Mouse (Mus musculus) heart, adult 11 months (tissue): ENCODE results near the gene Tbce.
"Not testable (repeated sequence)": the region's sequence is repeated elsewhere in the genome, so short reads cannot be mapped to it uniquely, and the experiment has no call there.

Source experiments
- DNase-seq: peaks from one replicate; pipeline ENCODE4 v3.0.0; 2022

Tbce gene

DNA sequence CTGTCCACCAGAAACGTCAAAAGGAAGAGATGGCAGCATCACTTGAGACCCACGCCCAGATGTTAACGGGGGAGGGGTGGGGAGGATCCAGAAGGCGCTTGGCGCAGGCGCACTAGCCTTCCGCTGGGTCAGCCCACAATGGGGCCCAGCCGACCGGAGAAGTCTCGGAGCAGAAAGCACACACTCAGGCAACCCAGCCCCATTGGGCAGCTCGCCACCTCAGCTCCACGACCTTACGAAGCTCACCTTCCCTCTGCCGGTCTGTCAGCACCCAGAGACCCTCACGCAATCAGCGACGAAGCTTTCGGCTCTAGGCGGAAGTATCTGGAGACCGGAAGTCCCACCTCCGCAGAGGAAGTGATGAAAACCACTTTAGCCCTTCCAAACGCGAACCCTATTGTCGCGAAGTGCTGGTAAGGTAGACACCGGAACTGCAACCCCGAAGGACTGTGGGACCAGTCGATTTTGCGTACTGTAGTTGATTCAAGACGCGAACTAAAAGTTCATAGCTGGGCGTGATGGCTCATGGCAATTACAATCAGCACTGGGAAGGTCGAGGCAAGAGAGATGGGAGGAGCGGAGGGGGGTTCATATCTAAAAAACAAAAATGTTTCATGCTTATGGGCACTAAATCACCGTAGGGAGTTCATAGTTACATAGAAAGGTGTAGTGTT is at the start of gene Tbce:
Gene Tbce (minus strand): TSS at position 347 of the 674 bp plus-strand sequence.
- DNase-seq = peak; percentile 99

DNA sequence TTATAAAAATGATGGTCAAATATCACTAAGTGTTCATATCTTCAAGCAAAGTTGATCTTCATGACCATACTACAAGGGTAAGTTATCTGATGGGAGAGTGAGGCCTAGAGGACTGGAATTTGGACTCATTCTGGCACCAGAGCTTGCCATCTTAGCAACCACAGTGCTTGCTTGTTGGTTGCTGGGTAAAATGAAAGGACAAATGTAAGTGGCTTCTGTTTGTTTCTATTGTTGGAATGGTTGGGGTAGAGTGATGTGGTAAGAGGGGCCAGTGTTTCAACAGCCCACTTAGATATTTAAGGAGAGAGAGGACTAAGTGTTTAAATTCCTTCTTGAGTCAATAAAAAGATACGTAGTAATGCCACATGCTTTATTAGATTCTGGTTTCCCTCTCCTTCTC is 49.2 kb upstream of the Tbce start:
- peak; percentile 88 for DNase-seq

DNA sequence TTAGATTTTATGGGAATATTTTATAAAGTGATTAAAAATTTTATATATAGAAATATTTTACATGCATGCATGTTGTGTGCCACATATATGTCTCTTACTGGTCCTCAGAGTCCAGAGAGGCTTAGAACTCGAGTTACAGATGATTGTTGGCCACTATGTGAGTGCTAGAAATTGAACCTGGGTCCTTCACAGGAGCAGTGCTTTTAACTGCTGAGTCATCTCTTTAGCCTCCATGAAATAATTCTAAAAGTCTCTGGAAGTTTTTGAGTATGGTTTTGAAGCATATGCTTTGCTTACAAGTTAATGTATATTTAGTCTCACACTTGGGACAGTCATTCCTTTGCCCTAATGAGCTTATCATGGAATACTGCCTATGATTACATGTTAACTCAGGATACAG is 35.9 kb upstream of the Tbce start:
- no peak for DNase-seq

DNA sequence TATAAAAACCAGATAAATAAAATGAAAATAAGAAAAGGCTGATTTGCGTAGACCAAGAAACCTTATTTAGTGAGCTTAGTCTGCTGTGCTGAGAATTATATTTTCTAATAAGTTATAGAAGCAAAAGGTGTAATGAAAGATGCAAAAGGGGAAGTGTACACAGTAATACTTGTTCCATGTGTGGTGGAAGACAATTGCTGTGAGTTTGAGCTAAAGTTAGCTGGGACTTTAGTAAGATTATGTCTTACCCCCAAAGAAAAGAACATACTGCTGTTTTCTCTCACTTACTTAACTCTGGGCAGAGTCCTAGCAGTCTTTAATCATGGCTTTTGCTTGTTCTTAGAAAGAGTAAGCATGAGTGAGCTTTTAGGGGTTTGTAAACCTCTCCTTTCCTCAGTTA is 34.9 kb upstream of the Tbce start:
- DNase-seq = no peak

DNA sequence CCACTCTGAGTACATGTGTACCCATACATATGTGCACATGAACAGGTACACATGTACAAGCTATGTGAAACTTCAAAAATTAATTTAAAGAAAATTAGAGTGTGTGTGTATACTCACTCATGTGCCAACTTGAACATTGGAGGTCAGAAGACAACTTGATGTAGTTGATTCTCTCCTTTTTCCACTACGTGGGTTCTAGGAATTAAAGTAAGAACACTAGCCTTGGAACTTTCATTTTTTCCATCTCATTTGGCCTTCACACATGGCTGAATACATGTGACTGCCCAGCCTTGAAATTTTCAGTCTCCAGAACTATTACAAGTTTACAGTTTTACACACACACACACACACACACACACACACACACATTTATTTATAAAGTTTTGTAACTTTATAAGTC is 29.9 kb upstream of the Tbce start:
- DNase-seq = no peak

DNA sequence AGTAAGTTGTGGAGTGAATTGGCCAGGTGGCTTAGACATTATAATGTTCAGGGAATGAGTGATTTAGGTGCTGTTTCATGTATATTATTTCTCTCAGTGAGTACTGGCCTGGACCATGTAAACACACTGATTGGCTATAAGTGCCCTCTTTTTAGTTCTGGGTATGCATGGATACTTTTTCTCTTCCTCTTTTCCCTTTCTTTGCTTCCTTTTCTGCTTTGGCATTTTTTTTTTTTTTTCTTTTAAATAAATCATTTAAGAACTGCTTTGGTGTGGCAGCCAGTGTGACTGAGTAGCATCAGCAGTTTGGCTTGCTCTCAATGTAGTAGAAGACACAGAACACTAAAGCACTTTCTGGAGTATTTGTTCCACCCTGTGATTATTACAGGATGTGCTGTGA is 28.6 kb upstream of the Tbce start:
- DNase-seq = no peak

DNA sequence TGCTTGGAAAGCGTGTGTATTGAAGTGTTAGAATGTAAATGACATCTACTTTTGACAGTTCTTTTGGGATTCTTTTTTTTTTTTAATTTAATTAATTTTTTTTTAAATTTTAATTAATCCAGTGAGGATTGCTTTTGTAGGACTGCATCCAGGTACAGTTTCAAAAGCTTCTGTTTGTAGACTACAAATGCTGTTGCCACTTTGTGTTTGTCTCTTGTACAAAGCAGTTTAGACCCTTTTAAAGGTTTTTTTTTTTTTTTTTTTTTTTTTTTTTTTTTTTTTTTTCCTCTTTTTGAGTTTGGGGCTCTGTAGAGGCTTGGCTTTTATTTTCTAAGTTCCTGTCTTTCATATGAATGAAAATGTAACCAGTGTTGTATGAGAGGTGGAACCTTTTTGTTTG is 26.3 kb upstream of the Tbce start:
- no peak for DNase-seq

DNA sequence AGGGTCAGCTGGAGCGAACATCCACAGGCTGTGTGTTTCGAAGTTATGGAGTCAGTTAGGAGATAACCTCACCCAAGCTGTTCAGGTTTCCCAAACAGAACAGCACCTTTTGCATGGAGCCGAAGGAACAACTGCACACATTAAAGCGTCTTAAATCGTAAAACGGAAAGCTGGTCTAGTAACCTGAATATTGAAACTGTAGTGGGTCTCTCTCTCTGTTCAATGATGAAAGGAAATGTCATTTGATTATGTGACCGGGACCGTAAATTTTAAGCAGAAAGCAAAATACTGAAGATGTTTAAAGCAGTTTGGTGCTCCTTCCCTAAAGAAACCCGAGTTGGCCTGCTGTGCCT is 25.6 kb upstream of the Tbce start:
- DNase-seq = no peak

DNA sequence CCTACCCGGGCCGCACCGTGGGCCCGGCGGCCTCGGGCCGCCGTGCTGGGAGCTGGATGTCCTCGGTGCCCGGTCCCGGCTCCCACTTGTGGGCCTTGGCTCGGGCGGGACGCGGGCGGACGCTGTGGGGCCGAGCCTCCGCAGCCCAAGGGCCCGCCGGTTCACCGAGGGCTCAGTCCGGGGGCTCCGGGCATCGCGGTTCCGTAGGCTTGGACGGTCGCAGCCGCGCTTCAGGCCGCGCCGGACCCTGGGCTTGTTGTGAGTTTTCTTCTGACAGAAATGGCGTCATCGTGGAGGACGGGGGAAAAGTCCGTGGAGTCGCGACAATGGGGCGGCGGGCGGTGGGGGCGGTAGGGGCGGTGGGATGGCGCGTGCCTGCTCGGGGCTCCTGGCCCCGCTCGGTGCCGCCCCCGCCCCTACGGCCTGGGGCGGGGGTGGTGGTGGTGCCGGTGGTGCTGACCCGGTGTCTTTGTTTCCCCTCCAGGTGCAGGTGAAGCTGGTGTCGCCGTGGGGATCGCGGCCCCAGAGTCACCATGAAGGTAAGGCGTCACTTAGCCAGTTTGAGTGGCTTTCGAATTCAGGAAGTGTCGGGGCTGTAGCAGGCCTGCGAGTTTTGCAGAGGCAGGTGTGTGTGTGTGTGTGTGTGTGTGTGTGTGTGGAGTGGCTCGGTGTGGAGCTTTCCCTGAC is 25.0 kb upstream of the Tbce start:
- DNase-seq = peak; percentile 94

DNA sequence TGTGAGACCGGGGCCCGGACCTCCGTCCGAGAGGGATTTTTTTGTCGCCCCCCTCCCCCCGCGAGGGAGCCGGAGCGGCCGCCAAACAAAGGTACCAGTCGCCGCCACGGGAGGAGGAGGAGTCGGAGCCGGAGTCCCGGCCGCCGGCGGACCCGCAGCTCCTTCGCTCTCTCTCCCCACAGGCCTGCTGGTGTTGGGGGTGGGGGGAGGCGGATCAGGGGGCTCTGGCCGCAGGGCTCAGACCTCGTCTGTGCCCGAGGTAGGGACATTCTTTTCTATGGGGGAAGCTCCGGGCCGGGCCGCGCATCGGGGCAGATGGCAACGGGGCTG is 24.5 kb upstream of the Tbce start:
- no peak for DNase-seq

DNA sequence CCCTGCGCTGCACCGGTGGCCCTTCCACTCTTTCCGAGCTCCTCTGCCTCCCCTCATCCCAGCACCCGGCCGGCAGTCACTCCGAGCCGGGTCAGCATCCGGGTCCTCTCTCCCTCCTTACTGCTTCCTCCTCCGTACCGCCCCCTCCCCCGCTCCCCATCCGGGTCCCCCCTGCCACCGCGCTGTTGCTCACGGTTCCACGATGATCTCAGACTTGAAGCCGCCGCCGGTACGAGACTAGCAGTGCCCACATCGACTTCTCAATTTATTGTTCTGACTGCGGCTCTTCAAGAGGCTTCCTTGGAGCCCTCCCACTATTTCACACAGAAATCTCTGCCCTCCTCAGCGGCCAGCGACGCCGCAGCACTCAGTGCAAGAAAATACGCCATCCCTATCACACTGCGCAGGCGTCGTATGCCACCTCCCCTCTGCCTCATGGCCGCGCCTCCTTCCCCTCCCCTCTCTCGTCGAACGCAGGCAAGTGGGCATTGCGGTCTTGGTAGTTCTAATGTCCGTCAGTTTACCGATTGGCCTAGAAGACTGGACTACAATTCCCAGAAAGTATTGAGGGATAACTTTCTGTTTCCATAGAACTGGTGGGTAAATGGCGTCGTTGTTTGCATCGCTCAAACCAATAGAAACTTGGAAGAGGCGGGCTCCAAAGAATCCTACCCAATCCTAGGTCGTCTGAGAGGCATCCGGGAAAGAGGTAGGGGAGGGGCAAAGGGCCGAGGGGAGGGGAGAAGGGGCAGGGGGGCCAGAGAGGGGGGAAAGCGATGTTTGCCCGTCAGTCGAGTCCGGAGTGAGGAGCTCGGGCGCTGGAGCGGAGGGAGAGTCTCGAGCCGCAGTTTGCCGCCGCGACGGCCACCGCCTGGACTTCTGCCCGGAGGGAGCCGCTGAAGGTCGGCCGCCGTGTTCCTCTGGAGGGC is 23.8 kb upstream of the Tbce start, which contains the start of the genes Arid4b and Ggps1:
Gene Arid4b (plus strand): TSS at position 220 of the 929 bp plus-strand sequence.
Gene Ggps1 (minus strand): TSS at position 476 of the 929 bp plus-strand sequence.
- DNase-seq = peak; percentile 100

DNA sequence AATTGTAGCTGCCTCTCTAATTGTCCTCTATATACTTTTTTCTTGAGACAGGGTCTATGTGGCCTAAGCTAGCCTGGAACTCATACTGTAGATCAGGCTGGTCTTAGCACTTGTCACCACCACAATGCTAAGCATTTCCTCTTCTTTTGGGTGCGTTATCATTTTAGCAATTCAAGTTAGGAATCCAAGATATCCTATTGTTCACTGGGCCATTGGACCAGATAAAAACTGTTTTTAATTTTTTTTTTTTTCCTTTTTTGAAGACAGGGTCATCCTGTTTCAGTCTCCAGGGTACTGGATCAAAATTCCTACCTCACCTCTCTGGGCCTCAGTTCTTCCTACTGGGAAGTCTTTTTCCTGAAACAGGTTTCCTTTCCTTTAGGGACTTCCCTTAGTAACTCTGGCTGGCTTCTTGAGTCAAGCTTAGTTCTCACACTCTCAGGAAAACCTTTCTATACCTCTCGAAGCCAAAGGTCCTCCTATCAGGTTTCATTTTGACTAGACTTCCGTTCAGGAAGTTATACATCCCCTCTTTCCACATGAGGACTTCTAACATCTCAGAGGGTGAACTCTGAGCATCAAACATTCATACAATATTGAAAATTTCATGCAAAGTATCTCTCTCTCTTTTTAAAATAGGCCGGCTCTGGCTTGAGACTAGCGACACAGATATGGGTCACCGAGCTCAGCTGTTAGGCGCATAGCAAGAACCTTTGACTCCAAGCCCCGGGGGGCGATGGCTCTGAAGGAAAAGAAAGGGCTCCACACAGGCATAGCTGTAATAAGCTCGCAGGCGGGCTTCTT is 23.0 kb upstream of the Tbce start:
- no peak for DNase-seq

DNA sequence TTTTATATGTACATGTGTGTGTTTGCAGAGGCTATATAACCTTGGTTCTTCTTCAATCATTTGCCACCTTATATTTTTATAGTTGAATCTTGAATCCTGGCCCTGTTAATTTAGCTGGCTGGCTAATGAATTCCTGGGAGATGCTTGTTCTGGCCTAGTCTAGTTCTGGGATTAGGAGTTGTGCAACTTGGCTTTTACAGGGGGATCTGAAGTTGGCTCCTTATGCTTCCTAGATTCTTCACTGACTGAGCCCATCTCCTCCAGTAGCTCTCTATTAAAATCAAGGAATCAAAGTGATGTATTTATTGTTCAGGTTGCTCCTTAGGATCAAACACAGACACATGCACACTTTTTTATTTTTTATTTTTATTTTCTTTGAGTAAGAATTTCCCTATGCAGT is 20.1 kb upstream of the Tbce start:
- peak; percentile 74 for DNase-seq

DNA sequence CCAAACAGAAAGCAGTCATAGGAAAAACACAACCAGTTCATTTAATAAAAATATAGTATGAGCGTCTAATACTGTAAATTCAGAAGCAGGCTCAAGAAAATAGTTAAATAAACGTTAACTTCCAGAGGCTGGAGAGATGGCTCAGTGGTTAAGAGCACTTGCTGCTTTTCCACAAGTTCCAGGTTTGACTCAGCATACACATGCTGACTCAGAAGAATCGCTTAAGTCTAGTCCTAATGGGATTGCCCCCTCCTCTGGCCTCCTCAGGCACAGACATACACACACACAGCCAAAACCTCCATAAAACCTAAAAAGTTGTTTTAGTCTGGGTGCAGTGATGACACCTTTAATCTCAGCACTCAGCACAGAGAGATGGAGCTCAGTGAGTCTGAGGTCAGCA is 17.4 kb upstream of the Tbce start:
- no peak for DNase-seq

DNA sequence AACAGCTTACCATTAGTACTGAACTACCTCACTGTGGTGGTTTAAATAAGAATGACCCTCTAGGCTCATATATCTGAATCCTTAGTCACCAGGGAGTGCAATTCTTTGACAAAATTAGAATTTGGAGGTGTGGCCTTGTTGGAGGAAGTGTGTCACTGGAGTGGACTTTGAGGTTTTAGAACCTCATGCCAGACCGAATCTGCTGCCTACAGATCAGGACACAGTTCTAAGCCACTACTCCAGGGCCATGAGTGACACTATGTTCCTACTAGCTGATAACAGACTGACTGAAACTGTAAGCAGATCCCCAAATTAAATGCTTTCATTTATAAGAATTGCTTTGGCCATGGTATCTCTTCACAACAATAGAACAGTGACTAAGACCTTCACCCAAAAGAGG is 10.4 kb upstream of the Tbce start:
- DNase-seq = peak; percentile 14

DNA sequence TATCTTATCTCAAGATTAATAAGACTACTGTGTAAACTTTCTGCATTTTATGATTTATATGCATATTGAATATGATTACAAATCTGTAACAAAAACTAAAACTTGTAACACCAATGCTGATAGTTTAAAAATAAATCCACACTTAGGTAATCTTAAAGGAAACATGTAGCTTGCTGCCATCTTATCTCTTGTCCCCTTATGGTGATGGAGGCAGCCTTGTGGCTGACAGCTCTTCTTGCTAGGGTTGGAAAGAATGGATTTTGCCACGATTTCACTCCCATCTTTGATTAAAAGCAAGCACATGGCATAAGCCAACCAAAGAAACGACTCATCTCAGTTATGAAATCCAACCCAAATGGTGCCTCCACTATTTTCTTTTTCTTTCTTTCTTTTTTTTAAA is 5.1 kb upstream of the Tbce start:
- no peak for DNase-seq

DNA sequence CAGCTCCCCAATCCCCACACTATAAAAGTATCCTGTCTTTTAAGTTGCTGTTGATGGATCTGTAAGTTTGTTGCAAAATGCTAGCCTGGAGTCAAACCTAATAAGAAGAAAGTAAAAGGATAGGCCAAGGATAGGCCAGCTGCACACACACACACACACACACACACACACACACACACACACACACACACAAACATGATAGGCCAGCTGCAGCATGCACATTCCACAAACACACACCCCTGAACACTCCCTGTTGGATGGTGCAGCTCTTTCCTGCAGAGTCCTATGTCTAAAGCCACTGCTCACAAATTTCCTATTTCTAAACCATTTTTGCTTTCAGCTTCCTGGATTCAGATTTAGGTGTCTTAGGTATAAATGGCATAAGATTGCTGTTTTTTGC is 4.4 kb upstream of the Tbce start:
- DNase-seq = no peak

DNA sequence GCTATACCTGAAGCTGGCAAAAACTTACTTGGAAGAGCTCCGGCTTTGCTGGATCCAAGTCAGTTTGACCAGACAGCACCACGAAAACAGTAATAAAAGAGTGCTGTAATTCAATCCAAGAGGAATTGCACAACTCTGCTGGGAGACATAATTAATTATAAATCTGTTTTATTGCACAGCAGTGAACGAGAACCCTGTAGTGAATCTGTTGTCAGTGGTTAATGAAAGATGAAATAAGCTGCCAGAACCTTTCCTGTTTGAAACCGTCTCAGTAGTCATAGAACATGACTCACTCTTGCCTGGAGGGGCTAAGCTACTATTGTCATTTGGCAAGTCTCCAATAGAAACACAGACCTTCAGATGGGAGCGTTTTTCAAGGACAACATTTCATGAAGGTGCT is 748 bp upstream of the Tbce start:
- peak; percentile 87 for DNase-seq

DNA sequence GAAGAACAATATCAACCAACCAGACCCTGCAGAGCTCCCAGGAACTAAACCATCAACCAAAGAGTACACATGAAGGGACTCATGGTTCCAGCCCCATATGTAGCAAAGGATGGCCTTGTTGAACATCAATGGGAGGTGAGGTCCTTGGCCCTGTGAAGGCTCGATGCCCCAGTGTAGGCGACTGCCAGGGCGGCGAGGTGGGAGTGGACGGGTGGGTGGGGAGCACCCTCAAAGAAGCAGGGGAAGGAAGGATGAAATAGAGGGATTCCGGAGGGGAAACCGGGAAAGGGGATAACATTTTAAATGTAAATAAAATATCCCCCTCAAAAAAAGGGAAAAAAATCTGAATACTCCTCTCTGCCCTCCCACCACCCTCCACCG is 537 bp downstream of the Tbce start:
- DNase-seq = no peak

DNA sequence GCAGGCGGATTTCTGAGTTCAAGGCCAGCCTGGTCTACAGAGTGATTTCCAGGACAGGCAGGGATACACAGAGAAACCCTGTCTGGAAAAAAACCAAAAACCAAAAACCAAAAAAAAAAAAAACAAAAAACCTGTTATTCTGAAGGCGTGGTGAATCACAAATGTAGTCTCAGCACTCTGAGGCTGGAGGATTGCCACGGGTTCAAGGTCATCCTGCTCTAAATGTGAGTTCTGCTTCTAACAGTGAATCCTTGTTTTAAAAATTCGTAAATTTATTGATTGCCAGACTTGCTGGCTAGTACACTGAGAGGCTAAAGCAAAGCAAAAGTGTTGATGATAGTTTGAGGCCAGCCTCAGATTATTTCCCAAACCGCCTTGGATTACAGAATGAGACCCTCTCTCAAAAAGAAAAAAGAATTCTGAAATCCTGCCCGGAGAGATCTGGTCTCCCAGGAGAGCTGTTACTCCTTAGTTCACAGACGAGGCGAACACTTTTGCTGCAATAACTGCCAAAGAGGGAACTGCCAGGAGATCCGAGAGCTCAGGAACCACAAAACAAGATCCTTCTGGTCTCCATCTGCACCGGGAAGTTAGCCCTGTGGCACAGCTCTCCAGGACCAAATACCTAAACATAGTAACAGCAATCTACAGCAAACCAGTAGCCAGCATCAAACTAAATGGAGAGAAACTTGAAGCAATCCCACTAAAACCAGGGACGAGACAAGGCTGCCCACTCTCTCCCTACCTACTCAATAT is 3.4 kb downstream of the Tbce start:
- DNase-seq = peak; percentile 91

DNA sequence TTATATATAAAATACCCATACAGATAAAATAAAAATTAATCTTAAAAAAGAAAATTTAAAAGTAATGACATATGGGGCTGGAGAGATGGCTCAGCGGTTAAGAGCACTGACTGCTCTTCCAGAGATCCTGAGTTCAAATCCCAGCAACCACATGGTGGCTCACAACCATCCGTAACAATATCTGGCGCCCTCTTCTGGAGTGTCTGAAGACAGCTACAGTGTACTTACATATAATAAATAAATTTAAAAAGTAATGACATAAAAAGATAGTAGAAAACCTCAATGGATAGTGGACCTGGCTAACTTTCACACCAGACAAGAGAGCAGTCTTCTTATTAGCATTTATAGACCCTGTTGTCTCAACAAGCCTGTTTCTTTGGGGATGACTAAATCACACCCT is 4.1 kb downstream of the Tbce start:
- DNase-seq = not testable (repeated sequence)

DNA sequence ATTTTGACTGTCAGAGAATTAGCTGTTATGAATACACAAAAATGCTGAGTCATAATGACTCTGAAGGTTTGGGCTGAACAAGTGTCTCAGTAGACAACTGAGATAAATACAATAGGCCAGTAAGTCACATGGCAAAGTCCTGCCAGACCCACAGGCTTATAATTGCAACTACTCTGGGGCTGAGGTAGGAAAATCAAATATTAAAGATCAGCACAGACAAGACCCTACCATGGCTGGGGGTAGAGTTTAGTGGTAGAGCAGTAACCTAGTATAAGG is 5.4 kb downstream of the Tbce start:
- DNase-seq = no peak
